Mouse (Mus musculus) neural tube, embryonic 13.5 days (tissue): ENCODE measurements around the gene Shc2. TPM values are rescaled to one million over a fixed set of nuclear protein-coding genes. Genes with fewer than 3 reads are reported as not detected.

Experiments used
- ATAC-seq: fragments of 200-750 bp; cut with Nextera tagmentation; 2 replicates; pipeline ENCODE4 v1.8.0; 2017; ENCODE audit warnings: low read depth, mild to moderate bottlenecking, moderate TSS enrichment, moderate library complexity
- H3K27ac ChIP-seq: fragments of 300-500 bp; sonication (generic); replicated peaks from 2 replicates; pipeline ENCODE4 v1.5.1; 2015; ENCODE audit warnings: moderate library complexity, mild to moderate bottlenecking, inconsistent platforms
- H3K27me3 ChIP-seq: fragments of 300-500 bp; sonication (generic); 2 replicates; pipeline ENCODE4 v1.6.1; 2015; ENCODE audit warnings: mild to moderate bottlenecking, inconsistent platforms
- H3K36me3 ChIP-seq: fragments of 300-500 bp; sonication (generic); 2 replicates; pipeline ENCODE4 v1.6.1; 2015; ENCODE audit warnings: mild to moderate bottlenecking, inconsistent platforms
- H3K4me1 ChIP-seq: fragments of 300-500 bp; sonication (generic); replicated peaks from 2 replicates; pipeline ENCODE4 v1.6.1; 2015; ENCODE audit warnings: inconsistent platforms
- H3K4me2 ChIP-seq: fragments of 300-500 bp; sonication (generic); 2 replicates; pipeline ENCODE4 v1.6.1; 2015; ENCODE audit warnings: inconsistent platforms, mild to moderate bottlenecking, moderate library complexity
- H3K4me3 ChIP-seq: fragments of 300-500 bp; sonication (generic); 2 replicates; pipeline ENCODE4 v1.5.1; 2015; ENCODE audit warnings: mild to moderate bottlenecking, inconsistent platforms
- H3K9ac ChIP-seq: fragments of 300-500 bp; sonication (generic); 2 replicates; pipeline ENCODE4 v1.6.1; 2015; ENCODE audit warnings: moderate library complexity, mild to moderate bottlenecking, inconsistent platforms
- H3K9me3 ChIP-seq: fragments of 300-500 bp; sonication (generic); 2 replicates; pipeline ENCODE4 v1.6.1; 2016; ENCODE audit warnings: inconsistent platforms
- WGBS: fragments of 180-500 bp; shearing (Covaris S2); methylation state at CpG from one replicate; pipeline ENCODE4 v1.1.7; 2015; 5-methylcytosine and 5-hydroxymethylcytosine counted together
- polyA plus RNA-seq: library from polyadenylated mRNA; unstranded; fragments of >200 nt; fragmentation: Nextera tagmentation; extraction: Ambion mirVana; gene quantifications from 2 replicates; pipeline ENCODE4 v1.2.1, GENCODE M21; 2015

The Shc2 gene
- polyA plus RNA-seq: 34.5 and 39.0 TPM in 2 replicates

DNA sequence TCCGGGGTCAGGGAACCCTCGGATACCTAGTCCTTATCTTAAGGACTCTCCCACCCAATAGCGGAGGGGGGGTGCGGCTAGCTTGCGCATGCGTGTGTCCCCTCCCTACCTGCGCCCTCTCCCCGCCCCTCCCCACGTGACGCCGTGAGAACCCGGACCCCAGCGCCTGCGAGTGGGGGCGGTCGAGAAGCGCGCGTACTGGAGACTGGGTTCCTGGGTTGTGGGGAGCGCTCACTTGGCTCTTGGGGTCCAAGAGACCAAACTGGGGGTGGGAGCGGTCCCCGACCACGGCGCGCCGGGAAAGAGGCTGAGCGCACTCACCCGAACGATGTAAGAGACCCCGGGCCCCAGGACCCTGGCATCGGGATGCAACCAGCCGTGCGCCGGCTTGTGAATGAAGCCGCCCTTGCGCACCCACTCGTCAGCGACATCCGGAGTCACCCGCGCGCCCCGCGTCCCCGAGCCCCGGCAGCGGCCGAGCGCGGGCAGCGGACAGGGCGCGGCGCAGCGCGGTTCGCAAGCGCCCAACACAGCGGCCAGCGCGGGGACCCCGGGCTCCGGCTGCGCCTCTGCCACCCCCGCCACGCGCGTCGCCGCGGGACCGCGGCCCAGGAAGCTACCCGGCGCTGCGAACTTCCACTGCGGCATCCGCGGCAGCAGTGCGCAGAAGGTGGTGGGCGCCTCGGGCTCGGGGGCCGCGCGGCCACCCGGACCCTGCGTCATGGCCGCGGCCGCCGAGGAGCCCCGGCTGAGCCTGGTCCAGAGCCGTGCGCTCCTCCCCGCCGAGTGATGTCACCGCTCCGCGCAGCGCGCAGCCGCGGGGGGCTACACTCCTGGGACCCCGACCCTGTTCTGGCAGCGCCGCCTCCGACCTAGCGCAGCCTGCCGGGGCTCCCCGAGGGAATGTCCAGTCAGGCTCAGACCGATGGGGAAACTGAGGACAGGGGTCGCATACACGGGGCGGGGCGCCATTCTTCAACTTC is at the start of gene Shc2:
Gene Shc2, minus strand, starts transcription at position 791 of the 983 bp plus-strand sequence.
- Histone ChIP-seq H3K27me3 (peaks cover 34% of the 10 kb centered on the region), H3K27ac (peak within 1 kb of the TSS; percentile 94), H3K4me2 (peak within 1 kb of the TSS; percentile 82), H3K4me1 (peaks cover 19% of the 10 kb centered on the region), H3K4me3 (peak within 1 kb of the TSS; percentile 82), H3K9me3 (no peaks in the 10 kb centered on the region), H3K9ac (peak within 1 kb of the TSS; percentile 90), H3K36me3 (no peaks in the 10 kb centered on the region)
- WGBS: under 1% methylated on average over 114 of the region's 116 CpGs
- ATAC-seq: peak; percentile 90

DNA sequence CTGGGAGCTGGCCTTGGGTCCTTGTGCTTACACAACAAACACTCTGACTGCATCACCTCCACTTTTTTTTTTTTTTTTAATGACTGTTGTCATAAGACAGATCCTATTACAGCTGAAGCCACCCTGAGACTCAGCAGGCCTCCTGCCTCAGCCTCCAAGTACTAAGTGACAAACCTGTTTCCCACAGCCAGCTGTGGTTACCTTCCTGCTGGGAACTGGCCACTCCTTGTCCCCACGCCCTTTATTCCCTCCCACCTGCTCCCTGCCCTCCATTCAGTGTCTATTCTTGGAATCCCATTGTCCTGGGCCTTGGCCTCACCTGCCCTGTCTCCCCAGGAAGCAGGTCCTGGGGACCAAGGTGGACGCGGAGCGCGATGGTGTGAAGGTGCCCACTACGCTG is 49.8 kb upstream of the Shc2 start:
- Histone ChIP-seq H3K36me3 (peaks cover 51% of the 10 kb centered on the region), H3K9me3 (no peaks in the 10 kb centered on the region), H3K27ac (no peak overlapping the region), H3K27me3 (no peaks in the 10 kb centered on the region), H3K4me2 (no peak overlapping the region), H3K9ac (no peak overlapping the region), H3K4me3 (no peak overlapping the region), H3K4me1 (peaks cover 19% of the 10 kb centered on the region)
- 97% methylated on average over 6 of the region's 6 CpGs for WGBS
- no peak for ATAC-seq

- WGBS: 94% methylated on average over 1 of the region's 1 CpGs
- Histone ChIP-seq H3K27me3 (no peaks in the 10 kb centered on the region), H3K4me1 (peaks cover 19% of the 10 kb centered on the region), H3K36me3 (peaks cover 51% of the 10 kb centered on the region), H3K27ac (no peak overlapping the region), H3K9ac (no peak overlapping the region), H3K9me3 (no peaks in the 10 kb centered on the region), H3K4me3 (no peak overlapping the region), H3K4me2 (no peak overlapping the region)
- ATAC-seq: no peak
Observed at GRCm38 (mm10) chr10:79686691-79687090, 49.0 kb upstream of the Shc2 start.

GRCm38 (mm10) chr10:79686219-79686618 is 48.5 kb upstream of the Shc2 start:
- WGBS: 95% methylated on average over 2 of the region's 2 CpGs
- no peak overlapping the region for H3K27ac ChIP-seq
- H3K36me3 ChIP-seq: peaks cover 51% of the 10 kb centered on the region
- no peak overlapping the region for H3K4me3 ChIP-seq
- H3K4me2 ChIP-seq: no peak overlapping the region
- H3K9ac ChIP-seq: no peak overlapping the region
- peaks cover 21% of the 10 kb centered on the region for H3K4me1 ChIP-seq
- no peaks in the 10 kb centered on the region for H3K27me3 ChIP-seq
- no peak for ATAC-seq
- H3K9me3 ChIP-seq: no peaks in the 10 kb centered on the region

DNA sequence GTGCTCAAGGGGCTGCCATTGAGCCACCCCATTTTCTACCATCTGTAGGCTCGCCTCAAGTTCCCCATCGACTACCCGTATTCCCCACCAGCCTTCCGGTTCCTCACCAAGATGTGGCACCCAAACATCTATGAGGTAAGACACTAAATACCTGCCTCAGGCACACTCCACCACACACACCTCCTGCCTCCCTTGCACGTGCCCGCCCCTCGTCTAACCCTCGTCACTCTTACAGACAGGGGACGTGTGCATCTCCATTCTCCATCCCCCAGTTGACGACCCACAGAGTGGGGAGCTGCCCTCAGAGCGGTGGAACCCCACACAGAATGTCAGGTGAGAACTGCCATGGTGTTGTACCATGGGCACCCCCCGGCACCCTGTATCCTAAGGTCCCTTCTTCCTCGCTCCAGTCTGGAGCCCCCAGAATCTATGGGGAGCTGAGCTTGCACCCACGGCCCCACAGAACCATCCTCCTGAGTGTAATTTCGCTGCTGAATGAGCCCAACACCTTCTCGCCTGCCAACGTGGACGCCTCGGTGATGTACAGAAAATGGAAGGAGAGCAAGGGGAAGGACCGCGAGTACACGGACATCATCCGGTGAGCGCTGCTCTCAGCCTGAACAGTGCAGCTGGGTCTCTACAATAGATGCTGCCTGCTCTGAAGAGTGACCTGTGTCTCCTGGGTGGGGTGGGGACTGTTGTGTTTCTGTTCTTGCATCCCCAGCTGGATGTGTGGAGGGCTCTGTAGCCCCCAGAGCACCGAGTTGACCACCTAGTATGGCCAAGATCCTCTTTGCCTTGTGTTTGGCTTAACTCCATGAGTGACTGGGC is 47.3 kb upstream of the Shc2 start:
- WGBS: 93% methylated on average over 25 of the region's 25 CpGs
- ATAC-seq: no peak
- peaks cover 25% of the 10 kb centered on the region for H3K4me1 ChIP-seq
- no peak overlapping the region for H3K4me2 ChIP-seq
- no peak overlapping the region for H3K4me3 ChIP-seq
- H3K27ac ChIP-seq: no peak overlapping the region
- no peaks in the 10 kb centered on the region for H3K9me3 ChIP-seq
- H3K27me3 ChIP-seq: no peaks in the 10 kb centered on the region
- H3K36me3 ChIP-seq: peaks cover 51% of the 10 kb centered on the region
- H3K9ac ChIP-seq: no peak overlapping the region

DNA sequence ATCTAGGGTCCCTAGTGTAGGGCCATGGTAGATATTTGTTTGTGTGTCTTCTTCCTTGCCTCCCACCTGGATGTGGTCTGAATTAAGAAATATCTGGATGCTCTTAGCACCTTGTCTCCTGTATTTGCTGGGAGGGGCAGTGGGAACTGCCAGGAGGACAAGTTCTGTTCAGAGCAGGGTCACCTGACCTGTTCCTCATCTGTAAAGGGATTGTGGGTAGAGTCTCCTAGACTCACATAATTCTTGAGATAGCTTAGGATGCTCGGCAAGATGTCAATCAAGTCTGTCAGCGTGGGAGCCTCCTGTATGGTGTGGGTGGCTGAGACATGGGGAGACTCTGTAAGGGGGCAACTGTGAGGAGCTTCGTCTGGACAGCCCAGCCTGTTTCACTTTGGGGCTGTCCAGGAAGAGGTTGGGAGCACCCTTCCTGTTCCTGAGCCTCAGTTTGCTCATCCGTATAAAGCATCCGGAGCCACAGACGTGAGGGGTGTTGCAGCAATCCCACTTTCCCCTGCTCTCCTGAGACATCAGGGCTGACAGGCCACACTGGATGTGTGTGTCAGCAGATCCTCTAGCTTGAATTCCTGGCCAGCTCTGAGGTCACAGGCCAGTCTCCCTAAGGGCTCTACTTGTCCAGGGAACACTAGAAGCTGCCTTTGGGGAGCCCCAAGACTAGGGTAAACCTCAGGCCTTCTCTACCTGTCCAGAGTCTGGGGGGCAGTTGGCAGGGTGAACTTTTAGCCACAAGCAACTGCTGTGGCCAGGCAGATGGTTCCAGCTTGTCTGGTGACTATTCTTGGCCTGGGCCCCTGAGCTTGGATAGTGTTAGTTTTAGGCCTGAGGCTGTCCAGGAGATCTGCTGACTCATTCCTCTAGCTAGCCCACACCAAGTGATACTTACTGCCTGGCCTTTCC is 46.3 kb upstream of the Shc2 start:
- peak overlapping the region; percentile 91 for H3K9ac ChIP-seq
- peak overlapping the region; percentile 85 for H3K4me3 ChIP-seq
- 90% methylated on average over 6 of the region's 6 CpGs for WGBS
- no peak overlapping the region for H3K27ac ChIP-seq
- no peaks in the 10 kb centered on the region for H3K9me3 ChIP-seq
- ATAC-seq: no peak
- peak overlapping the region; percentile 98 for H3K4me2 ChIP-seq
- peaks cover 25% of the 10 kb centered on the region for H3K4me1 ChIP-seq
- no peaks in the 10 kb centered on the region for H3K27me3 ChIP-seq
- H3K36me3 ChIP-seq: peaks cover 47% of the 10 kb centered on the region

- ATAC-seq: no peak
- peak overlapping the region; percentile 91 for H3K9ac ChIP-seq
- peaks cover 25% of the 10 kb centered on the region for H3K4me1 ChIP-seq
- peak overlapping the region; percentile 67 for H3K27ac ChIP-seq
- H3K27me3 ChIP-seq: no peaks in the 10 kb centered on the region
- peaks cover 38% of the 10 kb centered on the region for H3K36me3 ChIP-seq
- 6% methylated on average over 10 of the region's 10 CpGs for WGBS
- no peaks in the 10 kb centered on the region for H3K9me3 ChIP-seq
- H3K4me3 ChIP-seq: peak overlapping the region; percentile 85
- H3K4me2 ChIP-seq: peak overlapping the region; percentile 98
Observed at GRCm38 (mm10) chr10:79682916-79683582, 45.3 kb upstream of the Shc2 start.

DNA sequence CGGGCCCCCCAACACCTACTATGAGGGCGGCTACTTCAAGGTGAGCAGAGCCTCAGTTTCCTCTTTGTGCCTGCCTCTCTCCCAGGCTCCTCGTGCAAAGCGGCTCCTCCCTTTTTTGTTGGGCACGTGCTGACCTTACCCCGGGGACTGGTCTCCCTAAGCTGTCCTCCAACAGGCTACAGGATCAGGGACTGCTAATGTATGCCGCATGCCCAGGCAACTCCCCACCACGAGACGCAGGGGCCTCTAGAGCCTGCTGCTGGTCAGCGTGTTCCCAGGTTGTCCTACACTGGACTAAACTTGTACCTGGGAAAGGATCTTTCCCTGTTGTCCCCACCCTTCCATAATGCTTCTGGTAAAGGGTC is 44.8 kb upstream of the Shc2 start:
- 1% methylated on average over 10 of the region's 10 CpGs for WGBS
- H3K27me3 ChIP-seq: no peaks in the 10 kb centered on the region
- H3K36me3 ChIP-seq: peaks cover 32% of the 10 kb centered on the region
- peaks cover 25% of the 10 kb centered on the region for H3K4me1 ChIP-seq
- peak overlapping the region; percentile 91 for H3K9ac ChIP-seq
- H3K4me2 ChIP-seq: peak overlapping the region; percentile 98
- no peaks in the 10 kb centered on the region for H3K9me3 ChIP-seq
- peak overlapping the region; percentile 85 for H3K4me3 ChIP-seq
- no peak; the same call in 1 of the 2 replicates for ATAC-seq
- peak overlapping the region; percentile 67 for H3K27ac ChIP-seq

GRCm38 (mm10) chr10:79681591-79682245 is 44.0 kb upstream of the Shc2 start, which contains the start of gene Cdc34:
Cdc34 (plus strand) TSS chr10:79682195.
- peaks cover 28% of the 10 kb centered on the region for H3K36me3 ChIP-seq
- under 1% methylated on average over 75 of the region's 84 CpGs for WGBS
- H3K4me3 ChIP-seq: peak within 1 kb of the TSS; percentile 85
- H3K9ac ChIP-seq: peak within 1 kb of the TSS; percentile 91
- peak within 1 kb of the TSS; percentile 98 for H3K4me2 ChIP-seq
- peak within 1 kb of the TSS; percentile 86 for H3K27ac ChIP-seq
- H3K9me3 ChIP-seq: no peaks in the 10 kb centered on the region
- peak; percentile 92 for ATAC-seq
- H3K4me1 ChIP-seq: peaks cover 25% of the 10 kb centered on the region
- H3K27me3 ChIP-seq: no peaks in the 10 kb centered on the region

DNA sequence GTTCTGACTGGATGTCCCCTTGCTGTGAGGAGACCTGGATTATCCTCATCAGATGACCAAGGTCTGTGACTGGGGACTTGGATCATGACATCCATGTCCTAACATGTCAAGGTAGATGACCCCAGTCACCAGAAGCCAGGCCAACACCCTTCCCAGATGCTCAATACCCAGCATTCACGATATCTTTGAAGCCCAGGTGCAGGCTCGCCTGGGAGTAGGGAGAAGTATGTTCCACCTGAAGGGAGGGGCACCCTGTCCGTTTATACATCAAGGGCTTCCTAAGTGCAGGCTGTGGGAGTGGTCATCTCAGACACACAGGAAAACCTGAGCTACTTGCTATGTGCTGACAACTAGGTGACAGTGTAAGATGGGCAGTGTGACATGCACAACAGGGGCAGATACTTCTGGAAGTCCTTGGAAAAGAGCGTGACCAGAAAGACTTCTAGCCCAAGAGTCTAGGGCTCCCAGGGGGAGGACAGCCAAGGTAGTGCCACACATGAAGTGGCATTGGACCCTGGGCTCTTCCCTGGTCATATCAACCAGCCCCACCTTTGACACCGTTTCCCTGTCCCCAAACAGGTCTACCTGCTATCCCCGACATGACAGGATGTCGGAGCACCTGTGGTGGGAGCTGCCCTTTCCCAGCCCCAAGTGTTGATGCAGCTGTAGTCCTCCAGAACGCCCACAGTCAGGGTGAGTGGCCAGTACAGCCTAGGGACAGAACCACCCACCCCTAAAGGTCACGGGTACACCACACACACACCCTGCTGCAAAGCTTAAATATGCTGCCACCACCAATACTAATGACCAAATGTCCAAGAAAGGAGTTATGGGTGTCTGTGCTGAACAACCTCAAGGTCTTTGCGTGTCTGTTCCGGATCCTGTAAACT is 43.1 kb upstream of the Shc2 start:
- H3K4me2 ChIP-seq: peak overlapping the region; percentile 98
- peaks cover 25% of the 10 kb centered on the region for H3K4me1 ChIP-seq
- H3K9me3 ChIP-seq: no peaks in the 10 kb centered on the region
- H3K9ac ChIP-seq: peak overlapping the region; percentile 69
- H3K4me3 ChIP-seq: peak overlapping the region; percentile 85
- 41% methylated on average over 11 of the region's 11 CpGs for WGBS
- no peaks in the 10 kb centered on the region for H3K27me3 ChIP-seq
- H3K36me3 ChIP-seq: peaks cover 28% of the 10 kb centered on the region
- ATAC-seq: peak; percentile 42
- H3K27ac ChIP-seq: peak overlapping the region; percentile 86
